Mouse (Mus musculus): ENCODE results near the gene Atp5j2. TPM values are rescaled to one million over a fixed set of nuclear protein-coding genes. Genes with fewer than 3 reads are reported as not detected.
"Not testable (repeated sequence)": the region's sequence is repeated elsewhere in the genome, so short reads cannot be mapped to it uniquely, and the experiment has no call there.

Atp5j2 gene
- total and polyA plus RNA-seq, 3 experiments, result 493 to 733 (median 543) TPM

- TF ChIP-seq POLR2A (IDR thresholded peaks at IDR 0.05; ENCODE audit: control insufficient read depth in 1 of 2, insufficient read depth in 1 of 2, low read depth in 1 of 2, low read length in 2 of 2, poor library complexity in 1 of 2), result peak in 1 of 2 experiments; percentile 32; a peak in 1 of 4 replicates
- 0 out of 2 replicates have a peak, but pooled peaks have one; percentile 8 for TF ChIP-seq MAX (IDR thresholded peaks at IDR 0.05; ENCODE audit: low read length)
- 0 out of 2 replicates have a peak, but pooled peaks have one; percentile 29 for TF ChIP-seq MXI1 (IDR thresholded peaks at IDR 0.05; ENCODE audit: low read depth, low read length)
- peak; percentile 61; the same call in 1 of the 2 replicates for TF ChIP-seq SIN3A (IDR thresholded peaks at IDR 0.05; ENCODE audit: low read length)
- TF ChIP-seq BHLHE40 (IDR thresholded peaks at IDR 0.05; ENCODE audit: borderline replicate concordance, low read depth, low read length), result peak; percentile 35; the same call in 1 of the 2 replicates
- peak; percentile 78 for DNase-seq (ENCODE audit: low read depth, low spot score)
- Histone ChIP-seq H3K4me3 (ENCODE audit: control insufficient read depth in 1 of 2, insufficient read depth in 1 of 2, low read depth in 2 of 2, low read length in 2 of 2) (peak overlapping the region; percentile 21; a peak in 2 of 4 replicates), H3K27ac (ENCODE audit: control insufficient read depth, low read depth, low read length) (peak overlapping the region; percentile 82), H3K9ac (ENCODE audit: control insufficient read depth, low read depth, low read length, poor library complexity, severe bottlenecking) (peak overlapping the region; percentile 24; the same call in 1 of the 2 replicates), H3K36me3 (ENCODE audit: control insufficient read depth in 1 of 2, insufficient read depth in 2 of 2, low read length in 2 of 2) (peaks cover 0 to 16% of the 10 kb centered on the region in 2 experiments; a peak in 2 of 4 replicates), H3K79me2 (ENCODE audit: control insufficient read depth, insufficient read depth, low read length, poor library complexity) (peaks cover 13% of the 10 kb centered on the region)
- H3K27me3 ChIP-seq (ENCODE audit: control insufficient read depth in 1 of 2, insufficient read depth in 2 of 2, low read length in 2 of 2); H3K9me3 ChIP-seq (replicated peaks; ENCODE audit: insufficient read depth, low read length); H3K4me1 ChIP-seq (ENCODE audit: control insufficient read depth in 1 of 2, insufficient read depth in 2 of 2, low read length in 2 of 2): not testable (repeated sequence)
These were observed 16.5 kb upstream of the Atp5j2 start for GRCm38 (mm10) chr5:145208391-145208790.

GRCm38 (mm10) chr5:145207954-145208353 is 16.1 kb upstream of the Atp5j2 start:
- no peaks in the 10 kb centered on the region for H3K27me3 ChIP-seq (ENCODE audit: control insufficient read depth in 1 of 2, insufficient read depth in 2 of 2, low read length in 2 of 2)
- H3K4me3 ChIP-seq (ENCODE audit: control insufficient read depth in 1 of 2, insufficient read depth in 1 of 2, low read depth in 2 of 2, low read length in 2 of 2), result peak overlapping the region; percentile 33 to 38
- DNase-seq (ENCODE audit: low read depth, low spot score), result peak; percentile 78
- H3K27ac ChIP-seq (ENCODE audit: control insufficient read depth, low read depth, low read length), result peak overlapping the region; percentile 82
- peak; percentile 63; the same call in 1 of the 2 replicates for TF ChIP-seq MXI1 (IDR thresholded peaks at IDR 0.05; ENCODE audit: low read depth, low read length)
- TF ChIP-seq SIN3A (IDR thresholded peaks at IDR 0.05; ENCODE audit: low read length), result peak; percentile 72
- no peak; the same call in 1 of the 2 replicates for TF ChIP-seq USF1 (IDR thresholded peaks at IDR 0.05; ENCODE audit: low read depth, low read length)
- no peak for TF ChIP-seq USF2 (IDR thresholded peaks at IDR 0.05; ENCODE audit: borderline replicate concordance in 1 of 2, insufficient read depth in 1 of 2, low read depth in 1 of 2, low read length in 2 of 2)
- 0 out of 2 replicates have a peak, but pooled peaks have one; percentile 56 for TF ChIP-seq MAZ (IDR thresholded peaks at IDR 0.05; ENCODE audit: low read depth, low read length)
- TF ChIP-seq MYC (IDR thresholded peaks at IDR 0.05; ENCODE audit: low read depth, low read length), result 0 out of 2 replicates have a peak, but pooled peaks have one; percentile 44
- TF ChIP-seq MAX (IDR thresholded peaks at IDR 0.05; ENCODE audit: low read length), result peak; percentile 61; the same call in 1 of the 2 replicates
- no peak for TF ChIP-seq ZKSCAN1 (IDR thresholded peaks at IDR 0.05; ENCODE audit: low read depth, low read length)
- TF ChIP-seq BHLHE40 (IDR thresholded peaks at IDR 0.05; ENCODE audit: borderline replicate concordance, low read depth, low read length), result peak; percentile 52; the same call in 1 of the 2 replicates
- 0 out of 2 replicates have a peak, but pooled peaks have one; percentile 8 for TF ChIP-seq ETS1 (IDR thresholded peaks at IDR 0.05; ENCODE audit: low read depth, low read length)
- no peak for TF ChIP-seq CHD2 (IDR thresholded peaks at IDR 0.05; ENCODE audit: low read length)
- TF ChIP-seq TAL1 (IDR thresholded peaks at IDR 0.05; ENCODE audit: low read length), result 0 out of 2 replicates have a peak, but pooled peaks have one; percentile 9
- no peak for TF ChIP-seq CTCF (IDR thresholded peaks at IDR 0.05 in 2 of 3, conservative IDR thresholded peaks at IDR 0.05 in 1 of 3; ENCODE audit: control insufficient read depth in 1 of 3, insufficient read depth in 1 of 3, low read depth in 2 of 3, low read length in 3 of 3, poor library complexity in 1 of 3, severe bottlenecking in 1 of 3)
- 0 out of 2 replicates have a peak, but pooled peaks have one; percentile 8 for TF ChIP-seq TCF12 (IDR thresholded peaks at IDR 0.05; ENCODE audit: low read depth, low read length)
- TF ChIP-seq JUND (IDR thresholded peaks at IDR 0.05; ENCODE audit: low read depth, low read length), result 0 out of 2 replicates have a peak, but pooled peaks have one; percentile 14
- peak; percentile 32; the same call in 1 of the 2 replicates for TF ChIP-seq RCOR1 (IDR thresholded peaks at IDR 0.05; ENCODE audit: low read depth, low read length)
- 0 out of 2 replicates have a peak, but pooled peaks have one; percentile 32 for TF ChIP-seq GATA1 (IDR thresholded peaks at IDR 0.05; ENCODE audit: low read depth, low read length)
- TF ChIP-seq POLR2AphosphoS2 (IDR thresholded peaks at IDR 0.05; ENCODE audit: low read length), result no peak
- peak in 1 of 2 experiments; percentile 54; a peak in 2 of 4 replicates for TF ChIP-seq EP300 (IDR thresholded peaks at IDR 0.05; ENCODE audit: low read depth in 1 of 2, low read length in 2 of 2)
- no peak for TF ChIP-seq NELFE (IDR thresholded peaks at IDR 0.05; ENCODE audit: low read depth, low read length)
- peaks cover 0 to 18% of the 10 kb centered on the region in 2 experiments; a peak in 2 of 4 replicates for H3K36me3 ChIP-seq (ENCODE audit: control insufficient read depth in 1 of 2, insufficient read depth in 2 of 2, low read length in 2 of 2)
- H3K9me3 ChIP-seq (replicated peaks; ENCODE audit: insufficient read depth, low read length), result no peaks in the 10 kb centered on the region
- peaks cover 0 to 14% of the 10 kb centered on the region in 2 experiments; a peak in 3 of 4 replicates for H3K4me1 ChIP-seq (ENCODE audit: control insufficient read depth in 1 of 2, insufficient read depth in 2 of 2, low read length in 2 of 2)
- H3K79me2 ChIP-seq (ENCODE audit: control insufficient read depth, insufficient read depth, low read length, poor library complexity), result peaks cover 13% of the 10 kb centered on the region
- H3K9ac ChIP-seq (ENCODE audit: control insufficient read depth, low read depth, low read length, poor library complexity, severe bottlenecking), result peak overlapping the region; percentile 57
